Mouse (Mus musculus) effector memory CD4-positive, alpha-beta T cell, adult 5 months (primary cell): ENCODE measurements around the gene Rbm19. TPM values are rescaled to one million over a fixed set of nuclear protein-coding genes. Genes with fewer than 3 reads are reported as not detected.

Source experiments
- polyA plus RNA-seq: library from polyadenylated mRNA; unstranded; fragments of 100-300 nt; shearing (Covaris generic); gene quantifications from one replicate; pipeline ENCODE4 v1.2.1, GENCODE M21; 2017

Rbm19 gene
- polyA plus RNA-seq, result 30.6 TPM

GRCm38 (mm10) chr5:120116261-120117050 is at the start of gene Rbm19:
Gene Rbm19, plus strand, starts transcription at chr5:120116465.

